Mouse (Mus musculus): ENCODE results near the gene Dlg2. TPM values are rescaled to one million over a fixed set of nuclear protein-coding genes. Genes with fewer than 3 reads are reported as not detected.

Dlg2 gene
- polyA plus RNA-seq, 1 experiment from 2014 or later, result 28.3 TPM

GRCm38 (mm10) chr7:91689829-91690228 is 1213.4 kb downstream of the Dlg2 start:
- no peak overlapping the region for H3K4me2 ChIP-seq (ENCODE audit: low read length)
- no peak overlapping the region for H3K4me3 ChIP-seq (ENCODE audit: low read length)
- no peak overlapping the region for H3K27ac ChIP-seq (ENCODE audit: low read depth, low read length)
- H3K9me3 ChIP-seq (ENCODE audit: control insufficient read depth, low read length), result no peaks in the 10 kb centered on the region
- ATAC-seq, result no peak
- no peaks in the 10 kb centered on the region for H3K4me1 ChIP-seq (ENCODE audit: control insufficient read depth, insufficient read depth, low read depth, low read length)
- H3K9ac ChIP-seq (ENCODE audit: low read depth, low read length), result no peak overlapping the region
- no peaks in the 10 kb centered on the region for H3K36me3 ChIP-seq (ENCODE audit: control insufficient read depth, insufficient read depth, low read length)
- WGBS, result 78% methylated on average over 2 of the region's 2 CpGs
- H3K27me3 ChIP-seq (replicated peaks; ENCODE audit: control insufficient read depth, insufficient read depth, low read length), result no peaks in the 10 kb centered on the region

GRCm38 (mm10) chr7:91709853-91710252 is 1233.4 kb downstream of the Dlg2 start:
- no peaks in the 10 kb centered on the region for H3K9me3 ChIP-seq (ENCODE audit: control insufficient read depth, low read length)
- no peak overlapping the region for H3K4me3 ChIP-seq (ENCODE audit: low read length)
- no peaks in the 10 kb centered on the region for H3K4me1 ChIP-seq (ENCODE audit: control insufficient read depth, insufficient read depth, low read depth, low read length)
- H3K27ac ChIP-seq (ENCODE audit: low read depth, low read length), result no peak overlapping the region
- H3K27me3 ChIP-seq (replicated peaks; ENCODE audit: control insufficient read depth, insufficient read depth, low read length), result no peaks in the 10 kb centered on the region
- no peak overlapping the region for H3K4me2 ChIP-seq (ENCODE audit: low read length)
- H3K36me3 ChIP-seq (ENCODE audit: control insufficient read depth, insufficient read depth, low read length), result no peaks in the 10 kb centered on the region
- ATAC-seq, result no peak
- 70% methylated on average over 5 of the region's 5 CpGs for WGBS
- H3K9ac ChIP-seq (ENCODE audit: low read depth, low read length), result no peak overlapping the region

- WGBS, result 87% methylated on average over 6 of the region's 6 CpGs
- ATAC-seq, result no peak
- no peak overlapping the region for H3K4me2 ChIP-seq (ENCODE audit: low read length)
- H3K36me3 ChIP-seq (ENCODE audit: control insufficient read depth, insufficient read depth, low read length), result no peaks in the 10 kb centered on the region
- no peak overlapping the region for H3K27ac ChIP-seq (ENCODE audit: low read depth, low read length)
- no peaks in the 10 kb centered on the region for H3K27me3 ChIP-seq (replicated peaks; ENCODE audit: control insufficient read depth, insufficient read depth, low read length)
- H3K9ac ChIP-seq (ENCODE audit: low read depth, low read length), result no peak overlapping the region
- H3K4me3 ChIP-seq (ENCODE audit: low read length), result no peak overlapping the region
- H3K4me1 ChIP-seq (ENCODE audit: control insufficient read depth, insufficient read depth, low read depth, low read length), result no peaks in the 10 kb centered on the region
- H3K9me3 ChIP-seq (ENCODE audit: control insufficient read depth, low read length), result no peaks in the 10 kb centered on the region
Measured at GRCm38 (mm10) chr7:91711184-91711583, 1234.7 kb downstream of the Dlg2 start.

- 74% methylated on average over 1 of the region's 1 CpGs for WGBS
- ATAC-seq, result no peak
- Histone ChIP-seq H3K27ac (ENCODE audit: low read depth, low read length) (no peak overlapping the region), H3K9ac (ENCODE audit: low read depth, low read length) (no peak overlapping the region), H3K4me1 (ENCODE audit: control insufficient read depth, insufficient read depth, low read depth, low read length) (no peaks in the 10 kb centered on the region), H3K36me3 (ENCODE audit: control insufficient read depth, insufficient read depth, low read length) (no peaks in the 10 kb centered on the region), H3K4me3 (ENCODE audit: low read length) (no peak overlapping the region), H3K27me3 (replicated peaks; ENCODE audit: control insufficient read depth, insufficient read depth, low read length) (no peaks in the 10 kb centered on the region), H3K9me3 (ENCODE audit: control insufficient read depth, low read length) (no peaks in the 10 kb centered on the region), H3K4me2 (ENCODE audit: low read length) (no peak overlapping the region)
Measured at GRCm38 (mm10) chr7:91715776-91716175, 1239.3 kb downstream of the Dlg2 start.

GRCm38 (mm10) chr7:91716696-91717095 is 1240.2 kb downstream of the Dlg2 start:
- Histone ChIP-seq H3K9me3 (ENCODE audit: control insufficient read depth, low read length) (no peaks in the 10 kb centered on the region), H3K4me1 (ENCODE audit: control insufficient read depth, insufficient read depth, low read depth, low read length) (no peaks in the 10 kb centered on the region), H3K4me2 (ENCODE audit: low read length) (no peak overlapping the region), H3K36me3 (ENCODE audit: control insufficient read depth, insufficient read depth, low read length) (no peaks in the 10 kb centered on the region), H3K27me3 (replicated peaks; ENCODE audit: control insufficient read depth, insufficient read depth, low read length) (no peaks in the 10 kb centered on the region), H3K27ac (ENCODE audit: low read depth, low read length) (no peak overlapping the region), H3K9ac (ENCODE audit: low read depth, low read length) (no peak overlapping the region), H3K4me3 (ENCODE audit: low read length) (no peak overlapping the region)
- no peak for ATAC-seq
- 69% methylated on average over 6 of the region's 6 CpGs for WGBS

GRCm38 (mm10) chr7:91720318-91720717 is 1243.8 kb downstream of the Dlg2 start:
- no peaks in the 10 kb centered on the region for H3K4me1 ChIP-seq (ENCODE audit: control insufficient read depth, insufficient read depth, low read depth, low read length)

GRCm38 (mm10) chr7:91724397-91724796 is 1247.9 kb downstream of the Dlg2 start:
- Histone ChIP-seq H3K27me3 (replicated peaks; ENCODE audit: control insufficient read depth, insufficient read depth, low read length) (no peaks in the 10 kb centered on the region), H3K36me3 (ENCODE audit: control insufficient read depth, insufficient read depth, low read length) (no peaks in the 10 kb centered on the region), H3K4me2 (ENCODE audit: low read length) (no peak overlapping the region), H3K4me3 (ENCODE audit: low read length) (no peak overlapping the region), H3K9me3 (ENCODE audit: control insufficient read depth, low read length) (no peaks in the 10 kb centered on the region), H3K4me1 (ENCODE audit: control insufficient read depth, insufficient read depth, low read depth, low read length) (no peaks in the 10 kb centered on the region), H3K27ac (ENCODE audit: low read depth, low read length) (no peak overlapping the region), H3K9ac (ENCODE audit: low read depth, low read length) (no peak overlapping the region)
- WGBS, result 84% methylated on average over 5 of the region's 5 CpGs
- ATAC-seq, result no peak

More at GRCm38 (mm10) chr7:91720318-91720717, 1243.8 kb downstream of the Dlg2 start:
- ATAC-seq, result no peak
- Histone ChIP-seq H3K9me3 (ENCODE audit: control insufficient read depth, low read length) (no peaks in the 10 kb centered on the region), H3K27ac (ENCODE audit: low read depth, low read length) (no peak overlapping the region), H3K27me3 (replicated peaks; ENCODE audit: control insufficient read depth, insufficient read depth, low read length) (no peaks in the 10 kb centered on the region), H3K9ac (ENCODE audit: low read depth, low read length) (no peak overlapping the region), H3K4me3 (ENCODE audit: low read length) (no peak overlapping the region), H3K4me2 (ENCODE audit: low read length) (no peak overlapping the region), H3K36me3 (ENCODE audit: control insufficient read depth, insufficient read depth, low read length) (no peaks in the 10 kb centered on the region)

GRCm38 (mm10) chr7:91740748-91741147 is 1264.3 kb downstream of the Dlg2 start:
- H3K9me3 ChIP-seq (ENCODE audit: control insufficient read depth, low read length), result no peaks in the 10 kb centered on the region
- H3K27ac ChIP-seq (ENCODE audit: low read depth, low read length), result no peak overlapping the region
- ATAC-seq, result no peak
- H3K4me1 ChIP-seq (ENCODE audit: control insufficient read depth, insufficient read depth, low read depth, low read length), result no peaks in the 10 kb centered on the region
- no peak overlapping the region for H3K4me2 ChIP-seq (ENCODE audit: low read length)
- 87% methylated on average over 3 of the region's 3 CpGs for WGBS
- no peak overlapping the region for H3K9ac ChIP-seq (ENCODE audit: low read depth, low read length)
- H3K4me3 ChIP-seq (ENCODE audit: low read length), result no peak overlapping the region
- no peaks in the 10 kb centered on the region for H3K27me3 ChIP-seq (replicated peaks; ENCODE audit: control insufficient read depth, insufficient read depth, low read length)
- no peaks in the 10 kb centered on the region for H3K36me3 ChIP-seq (ENCODE audit: control insufficient read depth, insufficient read depth, low read length)

GRCm38 (mm10) chr7:91753151-91753861 is 1276.8 kb downstream of the Dlg2 start:
- Histone ChIP-seq H3K36me3 (ENCODE audit: control insufficient read depth, insufficient read depth, low read length) (no peaks in the 10 kb centered on the region), H3K9me3 (ENCODE audit: control insufficient read depth, low read length) (no peaks in the 10 kb centered on the region), H3K9ac (ENCODE audit: low read depth, low read length) (no peak overlapping the region), H3K4me3 (ENCODE audit: low read length) (no peak overlapping the region), H3K27me3 (replicated peaks; ENCODE audit: control insufficient read depth, insufficient read depth, low read length) (no peaks in the 10 kb centered on the region), H3K27ac (ENCODE audit: low read depth, low read length) (no peak overlapping the region), H3K4me2 (ENCODE audit: low read length) (no peak overlapping the region), H3K4me1 (ENCODE audit: control insufficient read depth, insufficient read depth, low read depth, low read length) (no peaks in the 10 kb centered on the region)
- no peak for ATAC-seq

GRCm38 (mm10) chr7:91767648-91768047 is 1291.2 kb downstream of the Dlg2 start:
- H3K9ac ChIP-seq (ENCODE audit: low read depth, low read length), result no peak overlapping the region
- no peaks in the 10 kb centered on the region for H3K27me3 ChIP-seq (replicated peaks; ENCODE audit: control insufficient read depth, insufficient read depth, low read length)
- no peaks in the 10 kb centered on the region for H3K4me1 ChIP-seq (ENCODE audit: control insufficient read depth, insufficient read depth, low read depth, low read length)
- no peaks in the 10 kb centered on the region for H3K36me3 ChIP-seq (ENCODE audit: control insufficient read depth, insufficient read depth, low read length)
- ATAC-seq, result no peak
- H3K27ac ChIP-seq (ENCODE audit: low read depth, low read length), result no peak overlapping the region
- H3K9me3 ChIP-seq (ENCODE audit: control insufficient read depth, low read length), result no peaks in the 10 kb centered on the region
- no peak overlapping the region for H3K4me3 ChIP-seq (ENCODE audit: low read length)
- no peak overlapping the region for H3K4me2 ChIP-seq (ENCODE audit: low read length)
